Mouse (Mus musculus) E14TG2a.4 (cell line): ENCODE measurements at regions not wholly inside any gene's neighbourhood (a gene's known extent, or its start where the extent isn't known, plus 50 kb on each side); places are given as distances from the start of the nearest gene placed in this dataset.

Experiments
- H3K27me3 ChIP-seq: 2 replicates; pipeline ENCODE4 v1.6.1; 2014; ENCODE audit warnings: low read length, control low read depth; ENCODE audit not compliant: insufficient read depth
- H3K36me3 ChIP-seq: 2 replicates; pipeline ENCODE4 v1.6.1; 2014; ENCODE audit warnings: low read length, control low read depth; ENCODE audit not compliant: insufficient read depth
- H3K4me1 ChIP-seq: replicated peaks from 2 replicates; pipeline ENCODE4 v1.6.1; 2014; ENCODE audit warnings: low read depth, low read length, control low read depth
- H3K4me3 ChIP-seq: replicated peaks from 2 replicates; pipeline ENCODE4 v1.5.1; 2014; ENCODE audit warnings: mild to moderate bottlenecking, low read length
- H3K9me3 ChIP-seq: 2 replicates; pipeline ENCODE4 v1.6.1; 2014; ENCODE audit warnings: low read length, control low read depth
- CTCF ChIP-seq: conservative IDR thresholded peaks from 2 replicates; pipeline ENCODE4 v1.5.1; 2014; ENCODE audit warnings: low read length
- NANOG ChIP-seq: IDR thresholded peaks from 2 replicates; pipeline ENCODE4 v1.6.1; 2014; ENCODE audit warnings: borderline replicate concordance, low read length, mixed read lengths
- POU5F1 ChIP-seq: IDR thresholded peaks from 2 replicates; pipeline ENCODE4 v1.6.1; 2014; ENCODE audit warnings: low read length, borderline replicate concordance

DNA sequence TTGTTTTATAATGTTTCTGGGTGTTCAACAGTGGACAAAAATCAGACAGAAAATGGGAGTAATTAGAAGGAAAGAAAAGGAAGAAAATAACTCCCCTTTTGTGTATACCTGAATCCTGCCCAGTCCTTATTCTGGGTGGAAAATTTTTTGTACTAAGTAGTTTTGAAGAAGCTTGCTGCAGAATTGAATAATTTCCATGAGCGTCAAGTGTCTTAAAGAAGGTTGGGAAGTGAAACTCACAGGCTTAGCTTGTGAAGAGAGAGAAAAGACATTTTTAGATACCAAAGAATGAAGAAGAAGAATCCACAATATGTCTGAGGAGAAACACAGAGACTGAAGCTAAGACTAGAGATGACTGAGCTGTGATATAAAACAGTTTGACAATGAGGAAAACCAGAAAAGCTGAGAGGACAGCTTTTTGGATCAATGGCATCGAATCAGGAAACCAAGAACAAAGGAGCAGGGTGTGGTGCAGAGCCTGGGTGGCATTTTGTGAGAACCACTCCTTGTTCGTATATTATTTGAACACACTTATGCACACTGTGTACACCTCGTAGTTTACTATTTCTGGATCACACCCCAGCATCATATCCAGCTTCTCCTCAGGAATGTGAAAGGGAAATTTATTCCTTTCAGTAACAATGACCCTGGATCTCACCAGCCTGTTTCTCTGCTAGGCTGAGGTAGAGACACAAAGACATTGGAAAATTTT, 221.9 kb downstream of the Gm9733 start:
- no peak for TF ChIP-seq CTCF
- TF ChIP-seq NANOG: no peak
- no peak for TF ChIP-seq POU5F1
- H3K4me1 ChIP-seq: peaks cover 55% of the 10 kb centered on the region
- H3K27me3 ChIP-seq: no peaks in the 10 kb centered on the region
- no peaks in the 10 kb centered on the region for H3K36me3 ChIP-seq
- H3K4me3 ChIP-seq: no peak overlapping the region
- H3K9me3 ChIP-seq: no peaks in the 10 kb centered on the region

DNA sequence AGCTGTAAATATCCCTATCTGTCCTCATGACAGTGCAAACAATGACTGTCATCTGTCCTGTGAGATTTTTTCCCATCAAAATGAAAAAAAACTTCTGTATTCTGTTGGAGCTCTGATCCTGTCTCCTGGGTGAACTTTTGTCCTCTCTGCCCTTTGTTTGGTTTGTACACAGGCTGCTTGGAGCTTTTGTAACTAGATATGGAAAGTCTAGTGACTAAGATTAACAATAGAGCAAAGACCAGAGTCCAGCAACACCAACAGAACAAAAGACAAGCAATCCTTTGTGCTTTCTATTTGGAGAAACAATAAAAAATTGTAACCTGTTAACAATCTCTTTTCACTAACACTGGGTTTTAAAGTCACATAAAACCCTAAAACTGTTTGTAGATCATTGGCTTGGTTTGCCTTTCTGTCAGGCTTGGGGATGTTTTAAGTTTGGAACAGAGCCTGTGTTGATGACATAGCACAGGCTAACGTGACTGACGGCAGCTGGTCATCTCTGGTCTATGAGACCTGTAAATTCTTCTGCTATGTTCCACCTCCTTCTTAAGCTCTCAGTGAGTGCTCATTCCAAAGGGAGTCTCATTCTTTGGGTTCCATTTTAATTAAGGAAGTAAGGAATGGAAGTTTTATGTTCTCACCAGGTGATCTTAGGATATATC, 219.8 kb downstream of the Gm9733 start:
- TF ChIP-seq NANOG (no peak), POU5F1 (no peak), CTCF (no peak)
- peaks cover 45% of the 10 kb centered on the region for H3K4me1 ChIP-seq
- H3K4me3 ChIP-seq: no peak overlapping the region
- H3K9me3 ChIP-seq: no peaks in the 10 kb centered on the region
- H3K27me3 ChIP-seq: no peaks in the 10 kb centered on the region
- no peaks in the 10 kb centered on the region for H3K36me3 ChIP-seq

- Histone ChIP-seq H3K9me3 (no peaks in the 10 kb centered on the region), H3K27me3 (no peaks in the 10 kb centered on the region), H3K4me3 (no peak overlapping the region), H3K36me3 (no peaks in the 10 kb centered on the region), H3K4me1 (peaks cover 10% of the 10 kb centered on the region)
- TF ChIP-seq NANOG (no peak), POU5F1 (no peak), CTCF (no peak)
Measured at GRCm38 (mm10) chr3:15118634-15119356, 213.3 kb downstream of the Gm9733 start.

DNA sequence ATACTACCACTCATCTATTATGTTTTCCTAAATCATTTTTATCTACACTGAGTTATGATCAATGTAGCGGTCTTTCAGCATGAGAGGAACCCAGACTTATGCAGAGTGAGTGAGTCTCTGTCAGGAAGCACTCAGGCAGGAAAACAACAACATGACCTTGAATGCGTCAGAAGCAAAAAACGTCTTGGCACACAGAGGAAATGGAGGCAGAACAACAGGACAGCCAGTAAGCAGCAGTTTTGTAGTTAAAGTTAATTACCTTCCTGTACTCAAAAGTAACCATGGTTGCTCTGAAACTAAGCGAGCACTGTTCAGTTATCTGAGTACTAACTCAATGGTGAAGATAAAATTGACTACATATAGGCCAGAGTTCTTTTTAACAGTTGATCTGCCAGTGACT, 205.4 kb downstream of the Gm9733 start:
- Histone ChIP-seq H3K36me3 (no peaks in the 10 kb centered on the region), H3K4me1 (peaks cover 3% of the 10 kb centered on the region; the same call in 1 of the 2 replicates), H3K27me3 (no peaks in the 10 kb centered on the region), H3K9me3 (0 out of 2 replicates have a peak, but pooled peaks cover 4% of the 10 kb centered on the region), H3K4me3 (no peak overlapping the region)
- no peak for TF ChIP-seq POU5F1
- TF ChIP-seq NANOG: no peak
- TF ChIP-seq CTCF: no peak

DNA sequence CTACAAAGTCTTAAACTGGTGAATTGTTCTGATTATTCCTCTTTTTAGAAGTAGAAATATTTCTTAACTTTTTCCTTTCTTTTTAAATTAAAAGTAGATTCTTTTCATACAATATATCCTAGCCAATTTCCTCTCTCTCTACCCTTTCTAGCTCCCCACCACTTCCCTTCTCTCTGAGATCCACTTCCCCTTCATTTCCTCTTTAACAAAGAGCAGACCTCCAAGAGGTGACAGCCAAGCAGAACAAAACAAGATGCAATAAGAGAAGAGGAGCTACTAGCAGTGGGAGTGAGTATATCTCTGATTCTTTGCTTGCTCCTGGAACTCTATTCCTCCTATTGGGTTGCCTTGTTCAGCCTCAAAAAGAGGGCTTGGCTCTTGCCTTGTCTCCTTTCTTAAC, 203.7 kb downstream of the Gm9733 start:
- H3K4me3 ChIP-seq: no peak overlapping the region
- TF ChIP-seq CTCF (no peak), NANOG (no peak), POU5F1 (no peak)
- peaks cover 3% of the 10 kb centered on the region; the same call in 1 of the 2 replicates for H3K4me1 ChIP-seq
- 0 out of 2 replicates have a peak, but pooled peaks cover 4% of the 10 kb centered on the region for H3K9me3 ChIP-seq
- no peaks in the 10 kb centered on the region for H3K27me3 ChIP-seq
- H3K36me3 ChIP-seq: no peaks in the 10 kb centered on the region

- Histone ChIP-seq H3K9me3 (0 out of 2 replicates have a peak, but pooled peaks cover 4% of the 10 kb centered on the region), H3K36me3 (no peaks in the 10 kb centered on the region), H3K4me3 (no peak overlapping the region), H3K4me1 (peaks cover 3% of the 10 kb centered on the region; the same call in 1 of the 2 replicates), H3K27me3 (no peaks in the 10 kb centered on the region)
- TF ChIP-seq CTCF: no peak
- TF ChIP-seq POU5F1: no peak
- TF ChIP-seq NANOG: no peak
Measured at GRCm38 (mm10) chr3:15128960-15129359, 203.1 kb downstream of the Gm9733 start.

GRCm38 (mm10) chr3:15129729-15130369, 202.3 kb downstream of the Gm9733 start:
- H3K4me3 ChIP-seq: no peak overlapping the region
- peaks cover 3% of the 10 kb centered on the region; the same call in 1 of the 2 replicates for H3K4me1 ChIP-seq
- no peaks in the 10 kb centered on the region for H3K27me3 ChIP-seq
- H3K36me3 ChIP-seq: no peaks in the 10 kb centered on the region
- 0 out of 2 replicates have a peak, but pooled peaks cover 4% of the 10 kb centered on the region for H3K9me3 ChIP-seq
- TF ChIP-seq POU5F1 (no peak), NANOG (no peak), CTCF (no peak)

DNA sequence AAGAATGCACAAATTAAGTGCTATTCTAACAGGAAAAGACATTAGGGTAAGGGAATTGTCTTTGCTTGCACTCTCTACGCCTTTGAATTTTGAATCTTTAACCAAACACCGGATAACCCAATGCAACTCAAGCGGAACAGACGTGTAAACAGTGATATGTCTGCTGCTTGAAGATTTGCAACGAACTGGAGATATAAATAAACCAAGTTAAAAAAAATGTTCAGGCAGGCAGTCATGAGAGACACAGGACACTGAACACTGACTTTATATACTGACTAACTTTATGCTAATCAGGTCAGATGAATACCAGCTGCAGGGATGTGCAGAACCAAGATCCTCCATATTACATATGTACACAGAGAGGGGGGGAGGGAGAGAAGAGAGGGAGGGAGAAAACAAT, 200.0 kb downstream of the Gm9733 start:
- Histone ChIP-seq H3K4me3 (no peak overlapping the region), H3K27me3 (no peaks in the 10 kb centered on the region), H3K4me1 (no peaks in the 10 kb centered on the region), H3K36me3 (no peaks in the 10 kb centered on the region), H3K9me3 (0 out of 2 replicates have a peak, but pooled peaks cover 4% of the 10 kb centered on the region)
- no peak for TF ChIP-seq POU5F1
- TF ChIP-seq NANOG: no peak
- TF ChIP-seq CTCF: no peak
